Mouse (Mus musculus) olfactory bulb, adult 2 months (tissue): ENCODE data around the gene Rps11.

Experiments
- CTCF ChIP-seq: fragments of 200-500 bp; IDR thresholded peaks from 2 replicates; pipeline ENCODE4 v1.5.1; 2012; ENCODE audit warnings: low read depth, mild to moderate bottlenecking, low read length, moderate library complexity; ENCODE audit not compliant: insufficient read depth
- POLR2A ChIP-seq: fragments of 200-500 bp; IDR thresholded peaks from 2 replicates; pipeline ENCODE4 v1.6.1; 2012; ENCODE audit warnings: mild to moderate bottlenecking, low read depth, low read length, moderate library complexity; ENCODE audit not compliant: insufficient read depth

- TF ChIP-seq CTCF (no peak), POLR2A (no peak)
Observed at GRCm38 (mm10) chr7:45129318-45129717, 5.1 kb upstream of the Rps11 start.
